ENCODE assay signal across 9 mouse cellular contexts in genomic region chr6:138420536-138420891, GRCm38 (mm10).
DNase-seq lines count a peak whose midpoint lies in the region; ATAC-seq and TF ChIP-seq lines count a peak whose summit lies in the region.
"Had no signal": no experiment of that assay in that cellular context is flagged by ENCODE, and none has a peak within 500 bp of the region (broad histone marks: within the 10 kb centered on the region; RNA-seq: fewer than 3 reads in every experiment).

No protein-coding gene starts in this region.

- no peak for TF ChIP-seq POLR2A in thymus, adult 2 months (IDR thresholded peaks at IDR 0.05; ENCODE audit: control insufficient read depth, extremely low read depth, insufficient read depth, low read length, poor library complexity)

- H3K27ac ChIP-seq in heart, embryonic 14.5 days (replicated peaks in 1 of 2; ENCODE audit: control insufficient read depth in 1 of 2, insufficient read depth in 1 of 2, low read depth in 2 of 2, low read length in 2 of 2): no peak overlapping the region
- H3K27ac ChIP-seq in hindbrain, embryonic 10.5 days: peak overlapping the region; percentile 88
- H3K27ac ChIP-seq in midbrain, embryonic 13.5 days: peak overlapping the region; percentile 91
- H3K27ac ChIP-seq in thymus, adult 2 months (ENCODE audit: control insufficient read depth, insufficient read depth, low read length): no peak overlapping the region
- H3K27ac ChIP-seq: liver, embryonic 15.5 days had no signal

- no peak for TF ChIP-seq CTCF in thymus, adult 2 months (IDR thresholded peaks at IDR 0.05; ENCODE audit: borderline replicate concordance, control insufficient read depth, extremely low read depth, insufficient read depth, low read length, poor library complexity)

- ATAC-seq in heart, embryonic 14.5 days (ENCODE audit: insufficient number of reproducible peaks, insufficient read depth, low FRiP score, low read depth): no peak
- ATAC-seq in midbrain, embryonic 13.5 days: peak; percentile 63

- no peak for DNase-seq in heart, postnatal 4 days
- peak; percentile 67 for DNase-seq in brain, embryonic 18.5 days (ENCODE audit: low read depth, low spot score)
- DNase-seq in hindbrain, embryonic 10.5 days (ENCODE audit: low spot score): peak; percentile 34
- no peak for DNase-seq in ovary, postnatal 14 days (ENCODE audit: low spot score)
- no peak for DNase-seq in testis, postnatal 10 days (ENCODE audit: low spot score)
- no peak for DNase-seq in thymus, adult 2 months

- 7% methylated on average over 3 of the region's 3 CpGs for WGBS in heart, embryonic 14.5 days
- WGBS in hindbrain, embryonic 10.5 days: 5% methylated on average over 3 of the region's 3 CpGs
- 2% methylated on average over 3 of the region's 3 CpGs for WGBS in midbrain, embryonic 13.5 days
- WGBS in thymus, adult 2 months: 35% methylated on average over 3 of the region's 3 CpGs

- H3K36me3 ChIP-seq in heart, embryonic 14.5 days (ENCODE audit: control insufficient read depth, insufficient read depth, low read length): no peaks in the 10 kb centered on the region
- peaks cover 6% of the 10 kb centered on the region; the same call in 1 of the 2 replicates for H3K36me3 ChIP-seq in hindbrain, embryonic 10.5 days
- no peaks in the 10 kb centered on the region for H3K36me3 ChIP-seq in midbrain, embryonic 13.5 days
- no peaks in the 10 kb centered on the region for H3K36me3 ChIP-seq in thymus, adult 2 months (ENCODE audit: control insufficient read depth, insufficient read depth, low read length)
- H3K36me3 ChIP-seq: liver, embryonic 15.5 days had no signal

- H3K9ac ChIP-seq in heart, embryonic 14.5 days (ENCODE audit: low read length): 0 out of 2 replicates have a peak overlapping the region, but pooled peaks have one; percentile 46
- peak overlapping the region; percentile 78 for H3K9ac ChIP-seq in midbrain, embryonic 13.5 days (replicated peaks)
- H3K9ac ChIP-seq: liver, embryonic 15.5 days had no signal

- peak overlapping the region in 1 of 2 experiments; percentile 46; a peak in 3 of 4 replicates for H3K4me3 ChIP-seq in heart, embryonic 14.5 days (ENCODE audit: control insufficient read depth in 1 of 2, insufficient read depth in 1 of 2, low read depth in 1 of 2, low read length in 2 of 2)
- peak overlapping the region; percentile 52 for H3K4me3 ChIP-seq in hindbrain, embryonic 10.5 days
- H3K4me3 ChIP-seq in midbrain, embryonic 13.5 days (replicated peaks): peak overlapping the region; percentile 60
- no peak overlapping the region for H3K4me3 ChIP-seq in thymus, adult 2 months (ENCODE audit: control insufficient read depth, insufficient read depth, low read length)
- H3K4me3 ChIP-seq: liver, embryonic 15.5 days had no signal

- H3K4me1 ChIP-seq in heart, embryonic 14.5 days (ENCODE audit: control insufficient read depth in 2 of 2, insufficient read depth in 2 of 2, low read length in 2 of 2): peaks cover 8 to 19% of the 10 kb centered on the region in 2 experiments; a peak in 3 of 4 replicates
- peaks cover 51% of the 10 kb centered on the region for H3K4me1 ChIP-seq in hindbrain, embryonic 10.5 days (replicated peaks)
- H3K4me1 ChIP-seq in midbrain, embryonic 13.5 days (replicated peaks): peaks cover 60% of the 10 kb centered on the region
- H3K4me1 ChIP-seq in thymus, adult 2 months (replicated peaks; ENCODE audit: control insufficient read depth, insufficient read depth, low read length): no peaks in the 10 kb centered on the region
- H3K4me1 ChIP-seq: liver, embryonic 15.5 days had no signal

- no peaks in the 10 kb centered on the region for H3K9me3 ChIP-seq in heart, embryonic 14.5 days (ENCODE audit: control insufficient read depth, low read length)
- H3K9me3 ChIP-seq in hindbrain, embryonic 10.5 days: no peaks in the 10 kb centered on the region
- no peaks in the 10 kb centered on the region for H3K9me3 ChIP-seq in midbrain, embryonic 13.5 days
- H3K9me3 ChIP-seq: liver, embryonic 15.5 days had no signal

- peak overlapping the region; percentile 76 for H3K4me2 ChIP-seq in heart, embryonic 14.5 days (ENCODE audit: low read length)
- H3K4me2 ChIP-seq in midbrain, embryonic 13.5 days (replicated peaks): peak overlapping the region; percentile 74
- H3K4me2 ChIP-seq: liver, embryonic 15.5 days had no signal

- H3K27me3 ChIP-seq in heart, embryonic 14.5 days (ENCODE audit: control insufficient read depth, insufficient read depth, low read length): 0 out of 2 replicates have a peak, but pooled peaks cover 3% of the 10 kb centered on the region
- peaks cover 18% of the 10 kb centered on the region for H3K27me3 ChIP-seq in hindbrain, embryonic 10.5 days (ENCODE audit: insufficient read depth, poor library complexity, severe bottlenecking)
- H3K27me3 ChIP-seq in midbrain, embryonic 13.5 days: no peaks in the 10 kb centered on the region
- H3K27me3 ChIP-seq in thymus, adult 2 months (ENCODE audit: control insufficient read depth, insufficient read depth, low read length): no peaks in the 10 kb centered on the region

Comparison
In these comparisons a context has a peak if more than half of its experiments do, and no peak if none do; other contexts are left out.
1. H3K27ac ChIP-seq: peak in hindbrain, embryonic 10.5 days (single experiment) and midbrain, embryonic 13.5 days (single experiment); none in heart, embryonic 14.5 days (0 of 2) and thymus, adult 2 months (single experiment).
2. DNase-seq: peak in brain, embryonic 18.5 days (single experiment) and hindbrain, embryonic 10.5 days (single experiment); none in heart, postnatal 4 days (single experiment), ovary, postnatal 14 days (single experiment), testis, postnatal 10 days (single experiment) and thymus, adult 2 months (single experiment).